In the genomic region with DNA sequence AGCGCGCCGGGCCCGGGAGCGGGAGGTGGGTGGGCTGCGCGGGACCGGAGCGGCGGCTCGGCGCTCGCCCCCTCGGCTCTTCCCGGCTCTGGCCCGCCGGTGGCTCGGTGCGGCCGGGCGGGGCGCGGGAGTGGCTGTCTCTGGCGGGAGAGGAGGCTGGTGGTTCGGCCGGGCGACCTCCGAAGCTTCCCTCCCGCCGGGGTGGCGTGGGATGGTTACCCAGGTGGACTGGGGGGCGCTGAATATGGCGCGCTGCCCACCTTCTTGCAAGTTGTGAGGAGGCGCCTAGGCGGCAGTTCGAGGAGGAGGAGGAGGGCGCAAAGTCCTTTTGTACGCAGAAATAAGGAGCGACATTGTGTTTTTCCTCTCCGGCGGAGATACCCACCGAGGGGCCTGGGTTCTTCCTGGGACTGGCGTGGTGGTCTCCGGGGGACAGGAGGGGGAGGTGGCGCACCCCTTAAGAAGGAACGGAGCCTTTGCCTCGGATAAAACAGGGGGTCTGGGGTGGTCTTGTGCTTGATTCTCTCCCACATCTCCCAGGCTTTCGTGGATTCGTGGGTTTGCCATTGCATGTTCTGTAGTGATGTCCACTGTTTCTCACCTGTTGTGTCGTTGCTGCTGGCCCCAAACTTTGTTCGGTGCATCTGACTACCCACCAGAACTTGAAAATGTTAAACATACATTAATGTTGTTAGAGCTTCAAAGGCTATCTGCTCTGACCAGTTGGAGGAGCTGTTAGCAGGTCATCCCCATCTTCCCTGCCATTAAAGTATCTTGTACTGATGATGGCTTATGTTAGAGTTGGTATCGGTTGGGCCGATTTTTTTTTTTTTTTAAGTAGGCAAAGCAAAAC, we compare ENCODE assay signal across 8 mouse cellular contexts. TPM values are rescaled to one million over a fixed set of nuclear protein-coding genes. Genes with fewer than 3 reads are reported as not detected.
A peak's percentile ranks its signal among the peaks of the same experiment; 100 is the strongest.
DNase-seq lines count a peak whose midpoint lies in the region; ATAC-seq lines count a peak whose summit lies in the region.

No protein-coding gene starts in this region.

- peak; percentile 14 for ATAC-seq in CD4-positive, CD25-positive, alpha-beta regulatory T cell, adult 4 months
- peak; percentile 76 for ATAC-seq in erythroid progenitor cell, adult 5-6 weeks (replicated peaks; ENCODE audit: low FRiP score, poor library complexity, severe bottlenecking)
- no peak; the same call in none of the 2 replicates for ATAC-seq in heart, embryonic 14.5 days (ENCODE audit: insufficient number of reproducible peaks, insufficient read depth, low FRiP score, low read depth)
- peak; percentile 60 for ATAC-seq in liver, embryonic 16.5 days (ENCODE audit: low read depth)
- peak; percentile 32 for ATAC-seq in neural tube, embryonic 13.5 days (ENCODE audit: low read depth)

- no peaks in the 10 kb centered on the region for H3K27me3 ChIP-seq in heart, embryonic 14.5 days (ENCODE audit: control insufficient read depth, insufficient read depth, low read length)
- H3K27me3 ChIP-seq in liver, embryonic 16.5 days (ENCODE audit: control insufficient read depth, insufficient read depth, low read depth, low read length) = no peaks in the 10 kb centered on the region
- no peaks in the 10 kb centered on the region for H3K27me3 ChIP-seq in neural tube, embryonic 13.5 days

- peak overlapping the region; percentile 81 for H3K27ac ChIP-seq in brown adipose tissue, adult 24 weeks (replicated peaks; ENCODE audit: low read depth, low read length)
- peak overlapping the region; percentile 98 to 99 for H3K27ac ChIP-seq in heart, embryonic 14.5 days (replicated peaks in 1 of 2; ENCODE audit: control insufficient read depth in 1 of 2, insufficient read depth in 1 of 2, low read depth in 2 of 2, low read length in 2 of 2)
- peak overlapping the region; percentile 96 for H3K27ac ChIP-seq in liver, embryonic 16.5 days (ENCODE audit: low read length)
- H3K27ac ChIP-seq in neural tube, embryonic 13.5 days (replicated peaks) = peak overlapping the region; percentile 100

- H3K36me3 ChIP-seq in heart, embryonic 14.5 days (ENCODE audit: control insufficient read depth, insufficient read depth, low read length) = no peaks in the 10 kb centered on the region; the same call in 1 of the 2 replicates
- H3K36me3 ChIP-seq in liver, embryonic 16.5 days (ENCODE audit: control insufficient read depth, insufficient read depth) = no peaks in the 10 kb centered on the region
- no peaks in the 10 kb centered on the region for H3K36me3 ChIP-seq in neural tube, embryonic 13.5 days

- peak overlapping the region; percentile 96 for H3K4me3 ChIP-seq in brown adipose tissue, adult 24 weeks (ENCODE audit: insufficient read depth, low read depth, low read length)
- peak overlapping the region; percentile 91 to 99 for H3K4me3 ChIP-seq in heart, embryonic 14.5 days (ENCODE audit: control insufficient read depth in 1 of 2, insufficient read depth in 1 of 2, low read depth in 1 of 2, low read length in 2 of 2)
- peak overlapping the region; percentile 98 for H3K4me3 ChIP-seq in liver, embryonic 16.5 days (ENCODE audit: low read depth, low read length)
- peak overlapping the region; percentile 98 for H3K4me3 ChIP-seq in neural tube, embryonic 13.5 days

- peaks cover 15% of the 10 kb centered on the region for H3K4me1 ChIP-seq in brown adipose tissue, adult 24 weeks (ENCODE audit: control insufficient read depth, insufficient read depth, insufficient read length, low read length)
- peaks cover 0 to 26% of the 10 kb centered on the region in 2 experiments for H3K4me1 ChIP-seq in heart, embryonic 14.5 days (ENCODE audit: control insufficient read depth in 2 of 2, insufficient read depth in 2 of 2, low read length in 2 of 2)
- H3K4me1 ChIP-seq in liver, embryonic 16.5 days (ENCODE audit: control insufficient read depth, low read depth, low read length) = peaks cover 18% of the 10 kb centered on the region
- H3K4me1 ChIP-seq in neural tube, embryonic 13.5 days (replicated peaks) = peaks cover 40% of the 10 kb centered on the region

- peak overlapping the region; percentile 98 for H3K9ac ChIP-seq in heart, embryonic 14.5 days (ENCODE audit: low read length)
- H3K9ac ChIP-seq in liver, embryonic 16.5 days (ENCODE audit: low read depth, low read length) = peak overlapping the region; percentile 99
- H3K9ac ChIP-seq in neural tube, embryonic 13.5 days = peak overlapping the region; percentile 100

- peak overlapping the region; percentile 90 for H3K4me2 ChIP-seq in heart, embryonic 14.5 days (ENCODE audit: low read length)
- H3K4me2 ChIP-seq in liver, embryonic 16.5 days (ENCODE audit: low read depth, low read length) = peak overlapping the region; percentile 77
- peak overlapping the region; percentile 61 for H3K4me2 ChIP-seq in neural tube, embryonic 13.5 days

- no peaks in the 10 kb centered on the region for H3K9me3 ChIP-seq in heart, embryonic 14.5 days (ENCODE audit: control insufficient read depth, low read length)
- no peaks in the 10 kb centered on the region for H3K9me3 ChIP-seq in liver, embryonic 16.5 days (replicated peaks; ENCODE audit: control insufficient read depth, low read length)
- H3K9me3 ChIP-seq in neural tube, embryonic 13.5 days = no peaks in the 10 kb centered on the region

- peak; percentile 81 for DNase-seq in kidney, postnatal 10 days
- peak; percentile 11 for DNase-seq in telencephalon, adult 2 months (ENCODE audit: low read depth, low spot score)

- under 1% methylated on average over 45 of the region's 54 CpGs for WGBS in heart, embryonic 14.5 days
- WGBS in liver, embryonic 16.5 days (ENCODE audit: insufficient replicate concordance) = under 1% methylated on average over 38 of the region's 54 CpGs
- WGBS in neural tube, embryonic 13.5 days = 1% methylated on average over 54 of the region's 54 CpGs

RNA-seq across cellular contexts. Expression of gene Nrf1, which starts 0.9 kb away (rescaled TPM):
- 100 to 1,000 TPM in 1 of 2 experiments, 10 to 100 TPM in 1; 75.3 to 103 TPM for polyA plus RNA-seq in CD4-positive, CD25-positive, alpha-beta regulatory T cell, adult 4 months (2017; shearing (Covaris generic))
- polyA plus RNA-seq in brown adipose tissue, adult 24 weeks (2012; ENCODE audit: insufficient read depth, insufficient read length, missing spikeins) = 6.6 and 10.6 TPM in 2 replicates
- total RNA-seq in erythroid progenitor cell, adult 5-6 weeks (2015; ENCODE audit: low replicate concordance) = 100 and 118 TPM in 2 replicates
- total RNA-seq in erythroid progenitor cell, adult 5-6 weeks (2017; ENCODE audit: low replicate concordance) = 142 and 175 TPM in 2 replicates
- 30.0 and 34.0 TPM in 2 replicates for polyA plus RNA-seq in heart, embryonic 14.5 days (2014; fragmentation: Nextera tagmentation; extraction: Ambion mirVana)
- polyA plus RNA-seq in liver, embryonic 16.5 days (2015; fragmentation: Nextera tagmentation; extraction: Ambion mirVana) = 35.3 and 37.7 TPM in 2 replicates
- 40.0 and 40.9 TPM in 2 replicates for polyA plus RNA-seq in neural tube, embryonic 13.5 days (2015; fragmentation: Nextera tagmentation; extraction: Ambion mirVana)
